Mouse (Mus musculus) liver, adult 2 months (tissue): ENCODE results near the gene Gnat1. TPM values are rescaled to one million over a fixed set of nuclear protein-coding genes. Genes with fewer than 3 reads are reported as not detected.
A peak's percentile ranks its signal among the peaks of the same experiment; 100 is the strongest.
"Not testable (repeated sequence)": the region's sequence is repeated elsewhere in the genome, so short reads cannot be mapped to it uniquely, and the experiment has no call there.

Experiments
- DNase-seq: peaks from one replicate; pipeline ENCODE4 v3.0.0-alpha.2; 2011; ENCODE audit warnings: low read depth, low spot score; ENCODE audit errors: extremely low read depth
- H3K27ac ChIP-seq: fragments of 200-500 bp; replicated peaks from 2 replicates; pipeline ENCODE4 v1.5.1; 2012; ENCODE audit warnings: low read depth, mild to moderate bottlenecking, control low read depth, inconsistent platforms, low read length; ENCODE audit not compliant: insufficient read depth
- H3K27me3 ChIP-seq: fragments of 200-500 bp; 2 replicates; pipeline ENCODE4 v1.6.1; 2012; ENCODE audit warnings: mild to moderate bottlenecking, moderate library complexity, low read length, inconsistent platforms; ENCODE audit not compliant: control insufficient read depth, insufficient read depth
- H3K36me3 ChIP-seq: fragments of 200-500 bp; 2 replicates; pipeline ENCODE4 v1.6.1; 2012; ENCODE audit warnings: low read length, inconsistent platforms; ENCODE audit not compliant: control insufficient read depth, insufficient read depth
- H3K4me1 ChIP-seq: fragments of 200-500 bp; 2 replicates; pipeline ENCODE4 v1.6.1; 2011; ENCODE audit warnings: low read length; ENCODE audit not compliant: control insufficient read depth, insufficient read depth
- H3K4me3 ChIP-seq: fragments of 200-500 bp; 2 replicates; pipeline ENCODE4 v1.5.1; 2011; ENCODE audit warnings: low read depth, mild to moderate bottlenecking, control low read depth, low read length, moderate library complexity; ENCODE audit not compliant: insufficient read depth
- H3K79me2 ChIP-seq: fragments of 200-500 bp; 2 replicates; pipeline ENCODE4 v1.6.1; 2012; ENCODE audit warnings: inconsistent platforms, mild to moderate bottlenecking, low read length, moderate library complexity; ENCODE audit not compliant: control insufficient read depth, insufficient read depth
- H3K9ac ChIP-seq: fragments of 200-500 bp; 2 replicates; pipeline ENCODE4 v1.6.1; 2012; ENCODE audit warnings: low read depth, mild to moderate bottlenecking, control low read depth, inconsistent platforms, low read length
- CTCF ChIP-seq: fragments of 200-500 bp; IDR thresholded peaks from 2 replicates; pipeline ENCODE4 v1.5.1; 2011; ENCODE audit warnings: low read depth, low read length, control low read depth
- POLR2A ChIP-seq: fragments of 200-500 bp; IDR thresholded peaks from 2 replicates; pipeline ENCODE4 v1.6.1; 2011; ENCODE audit warnings: low read length, control low read depth; ENCODE audit not compliant: insufficient read depth; ENCODE audit errors: extremely low read depth
- WGBS: fragments of 180-500 bp; shearing (Covaris S2); methylation state at CpG from one replicate; pipeline ENCODE4 v1.1.7; 2018; 5-methylcytosine and 5-hydroxymethylcytosine counted together
- polyA plus RNA-seq: library from polyadenylated mRNA; depleted of rRNA; stranded (reverse); fragments of >200 nt; gene quantifications from 2 replicates; pipeline ENCODE4 v1.2.3, GENCODE M21; 2012
- total RNA-seq: library from RNA; depleted of rRNA; stranded (reverse); fragments of >200 nt; gene quantifications from 2 replicates; pipeline ENCODE4 v1.2.3, GENCODE M21; 2014

Gene Gnat1
- total and polyA plus RNA-seq, 2 experiments = 3.2 to 7.1 TPM

DNA sequence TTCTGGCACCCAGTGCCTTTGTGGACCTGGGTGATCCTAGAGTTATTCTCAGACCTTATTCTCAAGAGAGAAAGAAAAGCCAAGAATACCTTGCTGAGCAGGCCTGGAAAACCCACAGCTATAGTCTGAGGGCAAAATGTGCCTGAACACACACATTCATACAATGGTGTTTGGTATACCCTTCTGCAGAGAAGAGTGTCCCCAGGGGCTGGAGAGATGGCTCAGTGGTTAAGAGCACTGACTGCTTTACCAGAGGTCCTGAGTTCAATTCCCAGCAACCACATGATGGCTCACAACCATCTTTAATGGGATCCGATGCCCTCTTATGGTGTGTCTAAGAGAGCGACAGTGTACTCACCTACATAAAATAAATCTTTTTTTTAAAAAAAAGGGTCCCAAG is 651 bp downstream of the Gnat1 start:
- TF ChIP-seq CTCF (no peak), POLR2A (no peak)
- Histone ChIP-seq H3K79me2 (no peaks in the 10 kb centered on the region), H3K27ac (no peak overlapping the region), H3K36me3 (no peaks in the 10 kb centered on the region), H3K4me3 (no peak overlapping the region), H3K4me1 (peaks cover 14% of the 10 kb centered on the region; the same call in 1 of the 2 replicates), H3K9ac (no peak overlapping the region), H3K27me3 (no peaks in the 10 kb centered on the region)
- DNase-seq = no peak
- WGBS = 95% methylated on average over 2 of the region's 2 CpGs

DNA sequence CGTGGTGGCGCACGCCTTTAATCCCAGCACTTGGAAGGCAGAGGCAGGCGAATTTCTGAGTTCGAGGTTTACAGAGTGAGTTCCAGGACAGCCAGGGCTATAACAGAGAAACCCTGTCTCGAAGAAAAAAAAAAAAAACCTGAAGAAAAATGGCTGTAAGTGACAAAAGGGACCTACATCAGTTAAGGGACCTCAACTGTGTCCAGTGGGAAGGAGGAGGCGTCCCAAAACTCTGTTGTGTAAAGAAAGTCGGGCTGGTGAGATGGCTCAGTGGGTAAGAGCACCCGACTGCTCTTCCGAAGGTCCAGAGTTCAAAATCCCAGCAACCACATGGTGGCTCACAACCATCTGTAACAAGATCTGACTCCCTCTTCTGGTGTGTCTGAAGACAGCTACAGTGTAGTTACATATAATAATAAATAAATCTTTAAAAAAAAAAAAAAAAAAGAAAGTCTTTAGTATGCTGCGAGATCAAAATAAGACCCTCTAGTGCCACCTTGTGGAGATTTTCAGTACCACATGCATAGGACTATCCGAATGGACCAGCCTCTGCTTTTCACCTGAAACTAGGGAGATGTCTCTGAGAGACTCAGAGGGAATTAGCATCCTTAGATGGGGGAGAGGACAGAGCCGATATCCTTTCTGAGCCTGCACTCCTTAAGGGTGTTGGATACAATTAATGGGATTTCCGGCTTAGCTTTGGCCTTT is 1.5 kb downstream of the Gnat1 start:
- H3K27me3 ChIP-seq, H3K4me3 ChIP-seq, H3K27ac ChIP-seq, H3K79me2 ChIP-seq, H3K9ac ChIP-seq, H3K36me3 ChIP-seq: not testable (repeated sequence)
- WGBS = 36% methylated on average over 14 of the region's 14 CpGs
- peak; percentile 53 for DNase-seq
- H3K4me1 ChIP-seq = peaks cover 18% of the 10 kb centered on the region; the same call in 1 of the 2 replicates
- peak; percentile 31 for TF ChIP-seq CTCF

DNA sequence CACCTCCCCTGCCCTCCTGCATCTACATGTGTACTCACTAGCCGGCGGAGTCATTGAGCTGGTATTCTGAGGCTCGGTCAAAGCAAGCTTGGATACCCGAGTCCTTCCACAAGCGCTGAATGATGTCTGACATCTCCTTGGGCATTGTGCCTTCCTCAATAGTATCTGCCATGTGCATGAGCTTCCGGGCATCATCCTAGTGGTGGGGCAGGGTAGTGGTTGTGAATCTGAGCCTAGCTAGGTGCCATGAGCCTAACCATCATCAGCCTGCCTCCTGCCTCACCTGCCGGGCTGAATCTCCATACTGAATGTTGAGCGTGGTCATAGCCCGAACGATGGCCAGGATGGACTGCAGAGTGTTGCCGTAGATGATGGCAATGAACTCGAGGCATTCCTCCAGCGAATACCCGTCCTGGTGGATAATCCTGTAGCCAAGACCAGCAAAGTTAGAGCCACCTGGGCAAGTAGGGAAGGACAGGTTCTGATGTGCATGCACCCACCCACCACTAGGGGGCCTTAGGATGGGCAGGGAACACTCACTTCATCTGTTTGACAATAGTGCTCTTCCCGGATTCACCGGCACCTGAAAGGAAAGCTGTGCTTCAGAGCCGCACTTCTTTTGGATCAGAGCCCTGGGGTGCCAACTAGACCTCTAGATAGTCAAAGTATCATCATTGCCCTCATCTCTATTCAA is 2.3 kb downstream of the Gnat1 start:
- 16% methylated on average over 17 of the region's 17 CpGs for WGBS
- Histone ChIP-seq H3K27ac (no peak overlapping the region), H3K27me3 (no peaks in the 10 kb centered on the region), H3K4me3 (peak overlapping the region; percentile 68; the same call in 1 of the 2 replicates), H3K36me3 (no peaks in the 10 kb centered on the region), H3K79me2 (no peaks in the 10 kb centered on the region), H3K4me1 (peaks cover 18% of the 10 kb centered on the region; the same call in 1 of the 2 replicates), H3K9ac (peak overlapping the region; percentile 83)
- DNase-seq = peak; percentile 62
- TF ChIP-seq CTCF (peak; percentile 87), POLR2A (no peak)

DNA sequence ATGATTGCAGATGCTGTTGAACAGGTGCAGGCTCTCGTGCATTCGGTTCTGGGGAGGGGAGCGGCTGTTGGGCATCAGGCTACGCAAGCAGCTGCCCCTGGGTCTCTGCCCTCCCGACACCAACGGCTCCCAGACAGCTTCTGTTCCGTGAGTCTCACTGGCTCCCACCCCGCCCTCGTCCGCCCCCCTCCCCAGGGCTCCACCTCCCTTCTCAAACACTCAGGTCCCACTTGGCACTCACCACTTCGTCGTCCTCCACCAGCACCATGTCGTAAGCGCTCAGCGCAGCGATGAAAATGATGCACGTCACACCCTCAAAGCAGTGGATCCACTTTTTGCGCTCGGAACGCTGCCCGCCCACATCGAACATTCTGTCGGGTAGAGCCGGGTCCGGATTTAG is 3.2 kb downstream of the Gnat1 start:
- H3K79me2 ChIP-seq = no peaks in the 10 kb centered on the region
- H3K36me3 ChIP-seq = no peaks in the 10 kb centered on the region
- peaks cover 21% of the 10 kb centered on the region; the same call in 1 of the 2 replicates for H3K4me1 ChIP-seq
- WGBS = under 1% methylated on average over 25 of the region's 25 CpGs
- H3K27me3 ChIP-seq = no peaks in the 10 kb centered on the region
- H3K4me3 ChIP-seq = peak overlapping the region; percentile 68
- peak overlapping the region; percentile 83 for H3K9ac ChIP-seq
- H3K27ac ChIP-seq = peak overlapping the region; percentile 90
- peak; percentile 74 for DNase-seq
- TF ChIP-seq POLR2A (peak; percentile 65), CTCF (no peak)

- Histone ChIP-seq H3K27ac (peak overlapping the region; percentile 90), H3K4me1 (peaks cover 21% of the 10 kb centered on the region; the same call in 1 of the 2 replicates), H3K36me3 (no peaks in the 10 kb centered on the region), H3K27me3 (no peaks in the 10 kb centered on the region), H3K9ac (peak overlapping the region; percentile 83), H3K4me3 (peak overlapping the region; percentile 68), H3K79me2 (no peaks in the 10 kb centered on the region)
- DNase-seq = peak; percentile 86
- WGBS = under 1% methylated on average over 39 of the region's 39 CpGs
- TF ChIP-seq CTCF (peak; percentile 86), POLR2A (0 out of 2 replicates have a peak, but pooled peaks have one; percentile 44)
These were observed 3.7 kb downstream of the Gnat1 start for GRCm38 (mm10) chr9:107675671-107676301.
